ENCODE assay signal across 8 mouse cellular contexts in the genomic region with DNA sequence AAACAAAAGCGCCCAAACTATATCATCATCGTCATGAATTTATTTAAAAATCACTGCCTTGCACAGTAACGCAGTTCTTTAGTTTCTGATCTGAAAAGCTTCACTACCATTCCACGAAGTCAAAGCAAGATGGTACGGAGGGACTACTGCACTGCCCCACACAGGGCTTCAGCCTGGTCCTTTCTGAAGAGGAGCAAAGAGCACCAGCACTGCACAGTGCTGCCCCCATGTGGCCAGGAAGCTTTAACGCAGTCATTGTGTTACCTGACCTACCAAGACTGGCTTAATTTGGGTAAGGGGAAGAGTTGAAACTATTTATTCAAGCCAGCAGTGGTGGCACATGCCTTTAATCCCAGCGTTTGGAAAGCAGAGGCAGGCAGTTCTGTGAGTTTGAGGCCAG.
A peak's percentile ranks its signal among the peaks of the same experiment; 100 is the strongest.
DNase-seq lines count a peak whose midpoint lies in the region.

No protein-coding gene starts in this region.

- intact Hi-C loops in gastrocnemius, postnatal 14 days (cut with DNase I; ENCODE audit: low total_unique reads), result loop anchor here (10.0 kb wide), 1 partner anchor 94 kb away; no protein-coding TSS in a partner anchor

- DNase-seq in adrenal gland, adult (ENCODE audit: inconsistent age in 2 of 2, low spot score in 1 of 2), result peak; percentile 45 to 78
- DNase-seq in adrenal gland, adult 8-10 months, result no peak
- peak; percentile 47 for DNase-seq in right cerebral cortex, adult 18-20 months
- DNase-seq in right cerebral cortex, postnatal 25 days, result no peak
- DNase-seq in cerebellum, postnatal 14 days, result peak; percentile 77 to 82
- peak; percentile 50 for DNase-seq in gastrocnemius, postnatal 14 days
- DNase-seq in lung, postnatal 10 days, result peak; percentile 40
- DNase-seq in retina, postnatal 7 days (ENCODE audit: low read depth, low spot score), result peak; percentile 39

Comparison
In these comparisons a context has a peak if more than half of its experiments do, and no peak if none do; other contexts are left out.
1. DNase-seq: peak in adrenal gland, adult (2 of 2), right cerebral cortex, adult 18-20 months (single experiment), cerebellum, postnatal 14 days (2 of 2), gastrocnemius, postnatal 14 days (single experiment), lung, postnatal 10 days (single experiment) and retina, postnatal 7 days (single experiment); none in adrenal gland, adult 8-10 months (single experiment) and right cerebral cortex, postnatal 25 days (single experiment).